Mouse (Mus musculus) intestine, embryonic 14.5 days (tissue): ENCODE measurements around the gene Abraxas1. TPM values are rescaled to one million over a fixed set of nuclear protein-coding genes. Genes with fewer than 3 reads are reported as not detected.

ENCODE experiments used
- ATAC-seq: fragments of 200-750 bp; cut with Nextera tagmentation; replicated peaks from 2 replicates; pipeline ENCODE4 v1.8.0; 2017; ENCODE audit warnings: low read depth, moderate number of reproducible peaks, moderate TSS enrichment, moderate library complexity; ENCODE audit not compliant: low FRiP score, low TSS enrichment
- DNase-seq: peaks from one replicate; pipeline ENCODE4 v3.0.0-alpha.2; 2018; ENCODE audit warnings: low spot score
- H3K27ac ChIP-seq: fragments of 300-500 bp; sonication (generic); 2 replicates; pipeline ENCODE4 v1.5.1; 2014; ENCODE audit warnings: low read depth, mild to moderate bottlenecking, control low read depth
- H3K27me3 ChIP-seq: fragments of 300-500 bp; sonication (generic); replicated peaks from 2 replicates; pipeline ENCODE4 v1.6.1; 2014; ENCODE audit warnings: low read length, control low read depth; ENCODE audit not compliant: control insufficient read depth, insufficient read depth
- H3K36me3 ChIP-seq: fragments of 300-500 bp; sonication (generic); 2 replicates; pipeline ENCODE4 v1.6.1; 2014; ENCODE audit warnings: low read length, control low read depth; ENCODE audit not compliant: control insufficient read depth, insufficient read depth
- H3K4me1 ChIP-seq: fragments of 300-500 bp; sonication (generic); replicated peaks from 2 replicates; pipeline ENCODE4 v1.6.1; 2014; ENCODE audit warnings: low read length, control low read depth, mixed read lengths; ENCODE audit not compliant: control insufficient read depth, insufficient read depth
- H3K4me2 ChIP-seq: fragments of 300-500 bp; sonication (generic); 2 replicates; pipeline ENCODE4 v1.6.1; 2014; ENCODE audit warnings: low read length
- H3K4me3 ChIP-seq: fragments of 300-500 bp; sonication (generic); 2 replicates; pipeline ENCODE4 v1.5.1; 2014; ENCODE audit warnings: low read depth, low read length, control low read depth, mixed read lengths
- H3K9ac ChIP-seq: fragments of 300-500 bp; sonication (generic); 2 replicates; pipeline ENCODE4 v1.6.1; 2014; ENCODE audit warnings: mild to moderate bottlenecking, low read length
- H3K9me3 ChIP-seq: fragments of 300-500 bp; sonication (generic); 2 replicates; pipeline ENCODE4 v1.6.1; 2016; ENCODE audit warnings: low read length, control low read depth; ENCODE audit not compliant: control insufficient read depth
- WGBS: fragments of 180-500 bp; shearing (Covaris S2); extraction: QIAGEN DNeasy Blood & Tissue Kit; methylation state at CpG from one replicate; pipeline ENCODE4 v1.1.7; 2014; 5-methylcytosine and 5-hydroxymethylcytosine counted together
- polyA plus RNA-seq: library from polyadenylated mRNA; unstranded; fragments of >200 nt; fragmentation: Nextera tagmentation; extraction: Ambion mirVana; gene quantifications from 2 replicates; pipeline ENCODE4 v1.2.1, GENCODE M21; 2014

The Abraxas1 gene
- polyA plus RNA-seq, 1 experiment from 2014 or later = 31.0 TPM

DNA sequence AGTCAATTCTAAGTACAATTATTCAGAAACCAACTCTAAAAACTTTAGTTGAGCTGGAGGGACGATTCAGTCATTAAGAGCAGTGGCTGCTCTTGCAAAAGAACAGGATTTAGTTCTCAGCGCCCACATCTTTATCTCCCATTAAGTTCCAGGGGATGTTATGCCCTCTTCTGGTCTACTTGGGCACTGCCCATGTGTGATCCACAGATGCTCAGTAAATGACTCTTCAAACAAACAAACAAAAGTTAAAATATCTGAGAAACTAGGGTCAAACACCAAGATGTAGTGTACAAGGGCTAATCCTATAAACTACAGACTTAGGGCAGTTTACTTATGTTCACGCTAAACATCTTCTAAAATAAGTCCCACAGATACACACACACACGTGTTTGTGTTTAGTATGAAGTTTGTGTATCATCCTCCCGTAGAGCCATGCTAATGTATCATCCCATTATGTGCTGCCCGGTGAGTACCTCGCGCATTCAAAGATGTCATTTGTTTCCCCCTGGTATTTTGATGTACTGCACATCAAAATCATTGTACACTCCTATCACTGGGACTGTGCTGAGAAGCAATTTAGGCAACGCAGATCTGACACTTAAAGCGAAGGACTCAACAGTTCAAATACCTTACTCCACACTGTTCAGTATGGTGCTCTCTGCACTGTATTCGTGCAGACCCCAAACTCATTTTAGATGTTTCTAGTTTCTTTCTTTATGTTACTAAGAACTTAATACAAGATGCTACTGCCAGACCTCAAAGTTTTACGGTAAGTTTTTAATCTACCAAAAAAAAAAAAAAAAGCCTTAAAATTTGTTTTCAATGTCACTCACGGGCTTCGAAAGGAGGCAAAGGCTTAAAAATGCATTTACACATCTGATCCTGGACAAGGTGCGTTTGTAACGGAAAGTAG is 941 bp downstream of the Abraxas1 start:
- Histone ChIP-seq H3K9me3 (no peaks in the 10 kb centered on the region), H3K27me3 (no peaks in the 10 kb centered on the region), H3K36me3 (peaks cover 11% of the 10 kb centered on the region), H3K27ac (peak overlapping the region; percentile 84; the same call in 1 of the 2 replicates), H3K4me1 (0 out of 2 replicates have a peak, but pooled peaks cover 5% of the 10 kb centered on the region), H3K9ac (peak overlapping the region; percentile 98), H3K4me2 (peak overlapping the region; percentile 94), H3K4me3 (peak overlapping the region; percentile 87)
- ATAC-seq (no peak), DNase-seq (no peak)
- 28% methylated on average over 16 of the region's 16 CpGs for WGBS

- DNase-seq = no peak
- Histone ChIP-seq H3K27ac (no peak overlapping the region), H3K4me3 (no peak overlapping the region), H3K9ac (no peak overlapping the region), H3K27me3 (no peaks in the 10 kb centered on the region), H3K4me1 (0 out of 2 replicates have a peak, but pooled peaks cover 5% of the 10 kb centered on the region), H3K36me3 (peaks cover 16% of the 10 kb centered on the region), H3K4me2 (no peak overlapping the region), H3K9me3 (no peaks in the 10 kb centered on the region)
- WGBS = 56% methylated on average over 4 of the region's 4 CpGs
- ATAC-seq = no peak
Measured at GRCm38 (mm10) chr5:100818341-100818740, 2.4 kb downstream of the Abraxas1 start.

- H3K4me3 ChIP-seq = peak within 1 kb of the TSS; percentile 78
- no peaks in the 10 kb centered on the region for H3K9me3 ChIP-seq
- WGBS = under 1% methylated on average over 67 of the region's 67 CpGs
- peak within 1 kb of the TSS; percentile 71 for H3K4me2 ChIP-seq
- H3K27ac ChIP-seq = no peak within 1 kb of the TSS
- DNase-seq = peak; percentile 96
- peak; percentile 92 for ATAC-seq
- H3K9ac ChIP-seq = peak within 1 kb of the TSS; percentile 66
- peaks cover 33% of the 10 kb centered on the region for H3K36me3 ChIP-seq
- H3K4me1 ChIP-seq = peaks cover 10% of the 10 kb centered on the region
- no peaks in the 10 kb centered on the region for H3K27me3 ChIP-seq
Measured at GRCm38 (mm10) chr5:100798165-100798860, 22.5 kb downstream of the Abraxas1 start, which contains the start of the genes Helq and Mrps18c. Helq (minus strand) TSS chr5:100798598. Mrps18c (plus strand) TSS chr5:100798627.

- no peak for ATAC-seq
- no peak overlapping the region for H3K4me3 ChIP-seq
- no peak overlapping the region for H3K4me2 ChIP-seq
- H3K27me3 ChIP-seq = no peaks in the 10 kb centered on the region
- H3K9ac ChIP-seq = no peak overlapping the region
- no peaks in the 10 kb centered on the region for H3K9me3 ChIP-seq
- no peak overlapping the region for H3K27ac ChIP-seq
- peaks cover 5% of the 10 kb centered on the region for H3K4me1 ChIP-seq
- no peak for DNase-seq
- peaks cover 45% of the 10 kb centered on the region for H3K36me3 ChIP-seq
- 79% methylated on average over 5 of the region's 5 CpGs for WGBS
Measured at GRCm38 (mm10) chr5:100794084-100794483, 26.7 kb downstream of the Abraxas1 start.

GRCm38 (mm10) chr5:100792261-100792660 is 28.5 kb downstream of the Abraxas1 start:
- Histone ChIP-seq H3K4me2 (no peak overlapping the region), H3K27me3 (no peaks in the 10 kb centered on the region), H3K4me3 (no peak overlapping the region), H3K9ac (no peak overlapping the region), H3K36me3 (peaks cover 59% of the 10 kb centered on the region), H3K27ac (no peak overlapping the region), H3K9me3 (no peaks in the 10 kb centered on the region), H3K4me1 (no peaks in the 10 kb centered on the region)
- DNase-seq (no peak), ATAC-seq (no peak)
- 86% methylated on average over 7 of the region's 7 CpGs for WGBS

GRCm38 (mm10) chr5:100787527-100787926 is 33.2 kb downstream of the Abraxas1 start:
- no peak for ATAC-seq
- Histone ChIP-seq H3K4me1 (no peaks in the 10 kb centered on the region), H3K27me3 (no peaks in the 10 kb centered on the region), H3K36me3 (peaks cover 73% of the 10 kb centered on the region), H3K4me2 (no peak overlapping the region), H3K27ac (no peak overlapping the region), H3K9ac (no peak overlapping the region), H3K4me3 (no peak overlapping the region), H3K9me3 (no peaks in the 10 kb centered on the region)
- 92% methylated on average over 9 of the region's 9 CpGs for WGBS
- DNase-seq = no peak

DNA sequence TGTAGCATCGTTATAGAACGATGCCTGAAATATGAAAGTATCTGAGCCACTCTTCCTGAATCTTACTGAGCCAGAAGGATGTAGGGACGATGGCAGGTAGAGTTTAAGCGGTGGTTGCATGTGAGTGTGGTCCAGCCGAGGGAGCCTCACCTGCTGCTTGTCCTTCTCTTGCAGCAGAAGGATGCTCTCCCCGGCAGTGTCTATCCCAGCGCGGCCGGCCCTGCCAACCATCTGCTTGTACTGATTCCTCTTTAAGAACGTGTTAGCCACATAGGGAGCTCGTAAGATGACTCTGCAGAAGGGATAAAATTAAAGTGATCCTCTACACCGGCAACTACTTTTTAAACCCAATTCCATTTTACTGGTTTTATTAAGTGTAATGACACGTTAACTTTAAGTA is 41.8 kb downstream of the Abraxas1 start:
- no peak overlapping the region for H3K4me2 ChIP-seq
- no peaks in the 10 kb centered on the region for H3K9me3 ChIP-seq
- DNase-seq = no peak
- H3K27ac ChIP-seq = no peak overlapping the region
- no peaks in the 10 kb centered on the region for H3K4me1 ChIP-seq
- no peak overlapping the region for H3K9ac ChIP-seq
- ATAC-seq = no peak
- H3K4me3 ChIP-seq = no peak overlapping the region
- no peaks in the 10 kb centered on the region for H3K27me3 ChIP-seq
- peaks cover 51% of the 10 kb centered on the region for H3K36me3 ChIP-seq
- WGBS = 96% methylated on average over 13 of the region's 13 CpGs

- 86% methylated on average over 5 of the region's 5 CpGs for WGBS
Measured at GRCm38 (mm10) chr5:100776900-100777299, 43.9 kb downstream of the Abraxas1 start.

More at GRCm38 (mm10) chr5:100776900-100777299, 43.9 kb downstream of the Abraxas1 start:
- Histone ChIP-seq H3K9ac (no peak overlapping the region), H3K27me3 (no peaks in the 10 kb centered on the region), H3K4me1 (no peaks in the 10 kb centered on the region), H3K27ac (no peak overlapping the region), H3K9me3 (no peaks in the 10 kb centered on the region), H3K4me3 (no peak overlapping the region), H3K36me3 (peaks cover 60% of the 10 kb centered on the region), H3K4me2 (no peak overlapping the region)
- DNase-seq = no peak
- ATAC-seq = no peak
